In genomic region chr6:141054026-141054425, GRCm38 (mm10) we compare ENCODE assay signal across 27 mouse cellular contexts.
A peak's percentile ranks its signal among the peaks of the same experiment; 100 is the strongest.
DNase-seq lines count a peak whose midpoint lies in the region; ATAC-seq and TF ChIP-seq lines count a peak whose summit lies in the region.
"Had no signal": no experiment of that assay in that cellular context is flagged by ENCODE, and none has a peak within 500 bp of the region (broad histone marks: within the 10 kb centered on the region; RNA-seq: fewer than 3 reads in every experiment).

No protein-coding gene starts in this region.

- H3K27me3 ChIP-seq in kidney, embryonic 14.5 days (ENCODE audit: control insufficient read depth, insufficient read depth, low read length), result no peaks in the 10 kb centered on the region
- H3K27me3 ChIP-seq in midbrain, embryonic 11.5 days (ENCODE audit: control insufficient read depth, insufficient read depth, low read length), result no peaks in the 10 kb centered on the region
- H3K27me3 ChIP-seq in midbrain, embryonic 10.5 days (ENCODE audit: low read depth, poor library complexity, severe bottlenecking), result no peaks in the 10 kb centered on the region
- no peaks in the 10 kb centered on the region for H3K27me3 ChIP-seq in kidney, postnatal 0 days (ENCODE audit: insufficient read depth, low read length)
- H3K27me3 ChIP-seq in hindbrain, embryonic 16.5 days (replicated peaks; ENCODE audit: control insufficient read depth, insufficient read depth, low read length), result no peaks in the 10 kb centered on the region
- H3K27me3 ChIP-seq: embryonic facial prominence, embryonic 13.5 days; heart, embryonic 12.5 days; heart, embryonic 15.5 days had no signal

- no peaks in the 10 kb centered on the region for H3K36me3 ChIP-seq in kidney, embryonic 14.5 days (ENCODE audit: control insufficient read depth, insufficient read depth, low read length)
- H3K36me3 ChIP-seq in midbrain, embryonic 11.5 days (ENCODE audit: control insufficient read depth, insufficient read depth, low read length), result no peaks in the 10 kb centered on the region
- H3K36me3 ChIP-seq in midbrain, embryonic 10.5 days, result no peaks in the 10 kb centered on the region
- no peaks in the 10 kb centered on the region for H3K36me3 ChIP-seq in kidney, postnatal 0 days (ENCODE audit: insufficient read depth, low read length)
- no peaks in the 10 kb centered on the region for H3K36me3 ChIP-seq in hindbrain, embryonic 16.5 days (ENCODE audit: control insufficient read depth, insufficient read depth, low read length)
- H3K36me3 ChIP-seq: embryonic facial prominence, embryonic 10.5 days; embryonic facial prominence, embryonic 13.5 days; forebrain, embryonic 12.5 days; forebrain, embryonic 15.5 days; heart, embryonic 12.5 days; heart, embryonic 15.5 days had no signal

- no peak overlapping the region for H3K9ac ChIP-seq in kidney, embryonic 14.5 days (ENCODE audit: low read depth, low read length)
- H3K9ac ChIP-seq in midbrain, embryonic 11.5 days (ENCODE audit: low read length), result no peak overlapping the region
- H3K9ac ChIP-seq in kidney, postnatal 0 days (ENCODE audit: low read depth, low read length), result no peak overlapping the region
- no peak overlapping the region for H3K9ac ChIP-seq in hindbrain, embryonic 16.5 days (ENCODE audit: low read depth, low read length)
- H3K9ac ChIP-seq: embryonic facial prominence, embryonic 13.5 days; forebrain, embryonic 12.5 days; forebrain, embryonic 15.5 days; heart, embryonic 12.5 days; heart, embryonic 15.5 days had no signal

- H3K27ac ChIP-seq in kidney, embryonic 14.5 days (ENCODE audit: low read depth, low read length), result no peak overlapping the region; the same call in 1 of the 2 replicates
- no peak overlapping the region for H3K27ac ChIP-seq in midbrain, embryonic 11.5 days (ENCODE audit: low read depth, low read length)
- no peak overlapping the region for H3K27ac ChIP-seq in midbrain, embryonic 10.5 days (replicated peaks)
- no peak overlapping the region for H3K27ac ChIP-seq in kidney, postnatal 0 days
- no peak overlapping the region for H3K27ac ChIP-seq in layer of hippocampus, adult 2 months
- no peak overlapping the region for H3K27ac ChIP-seq in hindbrain, embryonic 16.5 days (ENCODE audit: low read depth, low read length)
- H3K27ac ChIP-seq: embryonic facial prominence, embryonic 10.5 days; embryonic facial prominence, embryonic 13.5 days; forebrain, embryonic 12.5 days; forebrain, embryonic 15.5 days; heart, embryonic 15.5 days had no signal

- H3K9me3 ChIP-seq in kidney, embryonic 14.5 days (ENCODE audit: control insufficient read depth, low read length), result no peaks in the 10 kb centered on the region
- H3K9me3 ChIP-seq in midbrain, embryonic 11.5 days (ENCODE audit: control insufficient read depth, low read length), result no peaks in the 10 kb centered on the region
- no peaks in the 10 kb centered on the region; the same call in 1 of the 2 replicates for H3K9me3 ChIP-seq in midbrain, embryonic 10.5 days (replicated peaks)
- H3K9me3 ChIP-seq in kidney, postnatal 0 days (replicated peaks; ENCODE audit: low read length), result no peaks in the 10 kb centered on the region
- peaks cover 2% of the 10 kb centered on the region; the same call in 1 of the 2 replicates for H3K9me3 ChIP-seq in hindbrain, embryonic 16.5 days (ENCODE audit: control insufficient read depth, low read length)
- H3K9me3 ChIP-seq: forebrain, embryonic 12.5 days; forebrain, embryonic 15.5 days had no signal

- DNase-seq in kidney, adult 18-20 months, result no peak
- DNase-seq in midbrain, embryonic 11.5 days (ENCODE audit: low spot score, missing footprints), result peak; percentile 73
- DNase-seq in midbrain, embryonic 10.5 days (ENCODE audit: low spot score), result no peak
- DNase-seq in kidney, postnatal 0 days (ENCODE audit: low spot score), result peak; percentile 87
- peak; percentile 15 to 48 for DNase-seq in kidney, postnatal 4 days
- DNase-seq in layer of hippocampus, adult 2 months (ENCODE audit: low spot score in 2 of 2), result no peak
- DNase-seq: adrenal gland, adult 2 months; adrenal gland, postnatal 14 days; cerebellum, adult 11-12 months; cerebellum, adult 8-10 months; cerebellum, postnatal 10 days; cerebellum, postnatal 36 days; embryo, embryonic 11 days; gastrocnemius, postnatal 25 days; heart, adult 18-20 months; heart, postnatal 10 days; heart, postnatal 36 days had no signal

- no peak overlapping the region for H3K4me2 ChIP-seq in kidney, embryonic 14.5 days (replicated peaks; ENCODE audit: low read depth, low read length)
- H3K4me2 ChIP-seq in midbrain, embryonic 11.5 days, result no peak overlapping the region
- no peak overlapping the region for H3K4me2 ChIP-seq in kidney, postnatal 0 days (ENCODE audit: low read length)
- no peak overlapping the region for H3K4me2 ChIP-seq in hindbrain, embryonic 16.5 days (ENCODE audit: low read length)
- H3K4me2 ChIP-seq: embryonic facial prominence, embryonic 13.5 days; forebrain, embryonic 12.5 days; forebrain, embryonic 15.5 days; heart, embryonic 12.5 days; heart, embryonic 15.5 days had no signal

- WGBS in kidney, embryonic 14.5 days, result 30% methylated on average over 7 of the region's 7 CpGs
- WGBS in midbrain, embryonic 11.5 days, result 92% methylated on average over 7 of the region's 7 CpGs
- 90% methylated on average over 7 of the region's 7 CpGs for WGBS in midbrain, embryonic 10.5 days
- 22% methylated on average over 7 of the region's 7 CpGs for WGBS in kidney, postnatal 0 days
- WGBS in hindbrain, embryonic 16.5 days, result 94% methylated on average over 7 of the region's 7 CpGs

- TF ChIP-seq CTCF in kidney, postnatal 0 days (IDR thresholded peaks at IDR 0.05; ENCODE audit: low read depth), result no peak
- no peak for TF ChIP-seq CTCF in layer of hippocampus, adult 2 months (conservative IDR thresholded peaks at IDR 0.05)

- ATAC-seq in kidney, embryonic 14.5 days (ENCODE audit: low FRiP score, low TSS enrichment), result peak; percentile 66; the same call in 1 of the 2 replicates
- ATAC-seq in midbrain, embryonic 11.5 days (ENCODE audit: low FRiP score), result no peak
- no peak for ATAC-seq in kidney, postnatal 0 days (replicated peaks; ENCODE audit: low FRiP score, low read depth)
- ATAC-seq in hindbrain, embryonic 16.5 days, result no peak
- ATAC-seq: CD4-positive, CD25-positive, alpha-beta regulatory T cell, adult 4 months; forebrain, embryonic 15.5 days had no signal

- H3K4me3 ChIP-seq in kidney, embryonic 14.5 days (ENCODE audit: low read length), result no peak overlapping the region
- no peak overlapping the region for H3K4me3 ChIP-seq in midbrain, embryonic 11.5 days (ENCODE audit: low read depth, low read length)
- no peak overlapping the region for H3K4me3 ChIP-seq in midbrain, embryonic 10.5 days
- no peak overlapping the region for H3K4me3 ChIP-seq in kidney, postnatal 0 days (replicated peaks; ENCODE audit: low read depth, low read length)
- no peak overlapping the region for H3K4me3 ChIP-seq in layer of hippocampus, adult 2 months
- H3K4me3 ChIP-seq in hindbrain, embryonic 16.5 days (ENCODE audit: low read length), result no peak overlapping the region
- H3K4me3 ChIP-seq: embryonic facial prominence, embryonic 10.5 days; embryonic facial prominence, embryonic 13.5 days; erythroblast, embryonic 14.5 days; forebrain, embryonic 12.5 days; forebrain, embryonic 15.5 days; heart, embryonic 12.5 days; heart, embryonic 15.5 days had no signal

- H3K4me1 ChIP-seq in kidney, embryonic 14.5 days (ENCODE audit: control insufficient read depth, insufficient read depth, low read length), result no peaks in the 10 kb centered on the region
- no peaks in the 10 kb centered on the region for H3K4me1 ChIP-seq in midbrain, embryonic 11.5 days (ENCODE audit: control insufficient read depth, insufficient read depth, low read length)
- no peaks in the 10 kb centered on the region for H3K4me1 ChIP-seq in midbrain, embryonic 10.5 days
- H3K4me1 ChIP-seq in kidney, postnatal 0 days (replicated peaks; ENCODE audit: insufficient read depth, low read length), result no peaks in the 10 kb centered on the region
- no peaks in the 10 kb centered on the region for H3K4me1 ChIP-seq in hindbrain, embryonic 16.5 days (ENCODE audit: control insufficient read depth, insufficient read depth, low read depth, low read length)
- H3K4me1 ChIP-seq: forebrain, embryonic 12.5 days; heart, embryonic 12.5 days; heart, embryonic 15.5 days had no signal

Comparison
In these comparisons a context has a peak if more than half of its experiments do, and no peak if none do; other contexts are left out.
1. DNase-seq: peak in midbrain, embryonic 11.5 days (single experiment), kidney, postnatal 0 days (single experiment) and kidney, postnatal 4 days (2 of 2); none in kidney, adult 18-20 months (single experiment), midbrain, embryonic 10.5 days (single experiment) and layer of hippocampus, adult 2 months (0 of 2).